Mouse (Mus musculus) hindbrain, embryonic 12.5 days (tissue): ENCODE data around the gene Cactin. TPM values are rescaled to one million over a fixed set of nuclear protein-coding genes. Genes with fewer than 3 reads are reported as not detected.

ENCODE experiments used
- ATAC-seq: fragments of 200-750 bp; cut with Nextera tagmentation; 2 replicates; pipeline ENCODE4 v1.8.0; 2017; ENCODE audit warnings: moderate TSS enrichment; ENCODE audit not compliant: low FRiP score
- H3K27ac ChIP-seq: fragments of 300-500 bp; sonication (generic); 2 replicates; pipeline ENCODE4 v1.5.1; 2016; ENCODE audit warnings: mild to moderate bottlenecking
- H3K27me3 ChIP-seq: fragments of 300-500 bp; sonication (generic); 2 replicates; pipeline ENCODE4 v1.6.1; 2016; ENCODE audit warnings: mild to moderate bottlenecking
- H3K36me3 ChIP-seq: fragments of 300-500 bp; sonication (generic); 2 replicates; pipeline ENCODE4 v1.6.1; 2016; ENCODE audit warnings: mild to moderate bottlenecking
- H3K4me1 ChIP-seq: fragments of 300-500 bp; sonication (generic); 2 replicates; pipeline ENCODE4 v1.6.1; 2016
- H3K4me2 ChIP-seq: fragments of 300-500 bp; sonication (generic); replicated peaks from 2 replicates; pipeline ENCODE4 v1.6.1; 2016; ENCODE audit warnings: mild to moderate bottlenecking
- H3K4me3 ChIP-seq: fragments of 300-500 bp; sonication (generic); 2 replicates; pipeline ENCODE4 v1.5.1; 2016; ENCODE audit warnings: mild to moderate bottlenecking
- H3K9ac ChIP-seq: fragments of 300-500 bp; sonication (generic); 2 replicates; pipeline ENCODE4 v1.6.1; 2016; ENCODE audit warnings: mild to moderate bottlenecking, moderate library complexity
- H3K9me3 ChIP-seq: fragments of 300-500 bp; sonication (generic); replicated peaks from 2 replicates; pipeline ENCODE4 v1.6.1; 2016; ENCODE audit warnings: mild to moderate bottlenecking
- WGBS: fragments of 180-500 bp; shearing (Covaris S2); methylation state at CpG from one replicate; pipeline ENCODE4 v1.1.7; 2016; 5-methylcytosine and 5-hydroxymethylcytosine counted together
- microRNA-seq: library from miRNA; unstranded; fragments of <30 nt; microRNA quantifications from one replicate; pipeline ENCODE4, GENCODE M21; 2017
- polyA plus RNA-seq: library from polyadenylated mRNA; unstranded; fragments of >200 nt; fragmentation: Nextera tagmentation; extraction: Ambion mirVana; gene quantifications from 2 replicates; pipeline ENCODE4 v1.2.1, GENCODE M21; 2016

Cactin gene
- polyA plus RNA-seq, 1 experiment from 2014 or later, result 53.3 TPM

GRCm38 (mm10) chr10:81363436-81364346 is 42.8 kb downstream of the Cactin start:
- Histone ChIP-seq H3K4me1 (peaks cover 56% of the 10 kb centered on the region), H3K27ac (no peak overlapping the region), H3K9ac (peak overlapping the region; percentile 40), H3K4me3 (peak overlapping the region; percentile 29), H3K9me3 (no peaks in the 10 kb centered on the region), H3K36me3 (peaks cover 26% of the 10 kb centered on the region), H3K4me2 (peak overlapping the region; percentile 56), H3K27me3 (peaks cover 37% of the 10 kb centered on the region)
- ATAC-seq, result 0 out of 2 replicates have a peak, but pooled peaks have one; percentile 20
- WGBS, result 12% methylated on average over 54 of the region's 54 CpGs

DNA sequence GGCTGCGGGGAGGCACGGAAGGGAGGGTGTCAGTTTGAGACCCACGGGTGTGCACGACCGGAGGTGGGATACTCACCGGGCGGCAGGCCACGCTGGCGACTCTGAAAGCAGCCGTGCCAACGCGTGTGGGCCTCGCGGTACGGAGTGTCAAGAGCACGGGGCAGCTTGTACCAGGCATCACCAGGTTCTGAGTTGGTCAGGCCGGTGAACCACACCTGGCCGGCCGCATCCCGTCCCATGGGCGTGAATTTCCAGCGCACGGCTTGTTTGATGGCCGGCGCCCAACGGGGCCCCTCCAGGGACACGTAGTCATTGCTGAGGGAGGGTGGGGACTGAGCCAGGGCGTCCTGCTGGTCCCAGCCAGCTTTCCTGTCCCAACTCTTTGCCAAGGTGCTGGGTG is 43.8 kb downstream of the Cactin start:
- peaks cover 37% of the 10 kb centered on the region for H3K27me3 ChIP-seq
- H3K4me1 ChIP-seq, result peaks cover 51% of the 10 kb centered on the region
- peak overlapping the region; percentile 10 for H3K9ac ChIP-seq

DNA sequence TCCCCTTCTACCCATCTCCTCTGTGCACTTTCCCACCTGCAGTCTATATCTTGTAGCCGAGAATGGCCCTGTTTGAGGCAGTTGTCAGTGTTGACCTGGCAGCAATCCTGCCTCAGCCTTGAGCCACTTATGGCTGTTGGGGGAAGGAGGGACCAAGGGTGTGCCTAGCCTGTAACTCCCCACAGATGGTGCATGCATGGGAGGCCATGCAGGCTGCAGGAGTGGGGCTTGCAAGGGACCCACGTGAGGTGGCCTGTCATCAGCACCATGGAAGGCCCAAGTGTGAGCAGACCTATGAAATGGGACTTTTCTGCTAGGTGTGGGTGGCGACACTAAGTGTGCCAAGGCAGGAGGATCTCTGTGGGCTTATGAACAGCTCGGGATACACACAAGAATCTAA is 44.2 kb downstream of the Cactin start:
- Histone ChIP-seq H3K9me3 (no peaks in the 10 kb centered on the region), H3K4me3 (0 out of 2 replicates have a peak overlapping the region, but pooled peaks have one; percentile 29), H3K27me3 (peaks cover 34% of the 10 kb centered on the region), H3K4me2 (peak overlapping the region; percentile 56; the same call in 1 of the 2 replicates), H3K36me3 (peaks cover 40% of the 10 kb centered on the region), H3K4me1 (peaks cover 49% of the 10 kb centered on the region), H3K9ac (no peak overlapping the region; the same call in 1 of the 2 replicates), H3K27ac (no peak overlapping the region)
- no peak for ATAC-seq
- 32% methylated on average over 4 of the region's 4 CpGs for WGBS

More for the DNA sequence above, 43.8 kb downstream of the Cactin start:
- WGBS, result 7% methylated on average over 28 of the region's 28 CpGs
- peak overlapping the region; percentile 56 for H3K4me2 ChIP-seq
- H3K4me3 ChIP-seq, result peak overlapping the region; percentile 29
- ATAC-seq, result no peak
- H3K36me3 ChIP-seq, result peaks cover 36% of the 10 kb centered on the region
- H3K9me3 ChIP-seq, result no peaks in the 10 kb centered on the region
- no peak overlapping the region for H3K27ac ChIP-seq

GRCm38 (mm10) chr10:81365672-81366476 is 45.0 kb downstream of the Cactin start, which contains the start of gene 4930404N11Rik:
4930404N11Rik (minus strand) TSS chr10:81365816.
- H3K27me3 ChIP-seq, result peaks cover 33% of the 10 kb centered on the region
- peak within 1 kb of the TSS; percentile 29 for H3K4me3 ChIP-seq
- peak; percentile 38 for ATAC-seq
- 16% methylated on average over 12 of the region's 12 CpGs for WGBS
- peak within 1 kb of the TSS; percentile 56 for H3K4me2 ChIP-seq
- H3K4me1 ChIP-seq, result peaks cover 44% of the 10 kb centered on the region
- peak within 1 kb of the TSS; percentile 40 for H3K27ac ChIP-seq
- H3K9me3 ChIP-seq, result no peaks in the 10 kb centered on the region
- H3K9ac ChIP-seq, result peak within 1 kb of the TSS; percentile 10
- H3K36me3 ChIP-seq, result peaks cover 48% of the 10 kb centered on the region

GRCm38 (mm10) chr10:81366477-81367206 is 45.7 kb downstream of the Cactin start:
- peaks cover 33% of the 10 kb centered on the region for H3K27me3 ChIP-seq
- H3K4me2 ChIP-seq, result no peak overlapping the region
- H3K27ac ChIP-seq, result peak overlapping the region; percentile 40
- H3K4me3 ChIP-seq, result no peak overlapping the region
- peaks cover 39% of the 10 kb centered on the region for H3K4me1 ChIP-seq
- 72% methylated on average over 6 of the region's 6 CpGs for WGBS
- no peak overlapping the region for H3K9ac ChIP-seq
- no peaks in the 10 kb centered on the region for H3K9me3 ChIP-seq
- ATAC-seq, result no peak
- peaks cover 55% of the 10 kb centered on the region for H3K36me3 ChIP-seq

- Histone ChIP-seq H3K36me3 (peaks cover 59% of the 10 kb centered on the region), H3K4me3 (no peak overlapping the region), H3K9ac (no peak overlapping the region), H3K9me3 (no peaks in the 10 kb centered on the region), H3K27ac (0 out of 2 replicates have a peak overlapping the region, but pooled peaks have one; percentile 40), H3K4me1 (peaks cover 39% of the 10 kb centered on the region), H3K4me2 (no peak overlapping the region), H3K27me3 (peaks cover 33% of the 10 kb centered on the region)
- WGBS, result 68% methylated on average over 6 of the region's 6 CpGs
- no peak for ATAC-seq
Measured at GRCm38 (mm10) chr10:81367207-81367495, 46.2 kb downstream of the Cactin start.

DNA sequence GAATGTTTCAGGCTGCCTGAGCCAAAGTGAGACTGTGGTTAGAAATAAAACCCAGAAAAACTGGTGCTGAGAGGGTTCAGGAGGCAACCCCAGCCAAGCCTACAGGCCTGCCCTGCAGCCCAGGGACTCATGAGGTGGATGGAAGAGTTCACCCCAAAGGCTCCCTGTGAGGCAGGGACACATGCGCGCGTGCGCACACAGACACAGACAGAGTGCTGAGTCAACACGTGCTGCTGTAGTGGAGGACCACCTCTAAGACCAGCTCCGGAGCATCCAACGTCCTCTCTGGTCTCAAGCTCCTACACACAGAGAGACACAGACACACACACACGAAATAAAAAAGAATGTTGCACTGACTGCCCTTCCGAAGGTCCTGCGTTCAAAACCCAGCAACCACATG is 54.4 kb downstream of the Cactin start:
- no peak overlapping the region for H3K4me3 ChIP-seq
- no peaks in the 10 kb centered on the region for H3K27me3 ChIP-seq
- peaks cover 48% of the 10 kb centered on the region for H3K36me3 ChIP-seq
- H3K9ac ChIP-seq, result no peak overlapping the region
- peaks cover 29% of the 10 kb centered on the region for H3K4me1 ChIP-seq
- no peak overlapping the region for H3K4me2 ChIP-seq
- H3K9me3 ChIP-seq, result no peaks in the 10 kb centered on the region
- ATAC-seq, result no peak
- H3K27ac ChIP-seq, result no peak overlapping the region
- 93% methylated on average over 10 of the region's 10 CpGs for WGBS

Small RNA genes within 50 kb of the gene (microRNA-seq; reads per million reads assigned to microRNA genes)
- gene Mir3057, result 13.8 reads per million, percentile 25 among the genes with 10 or more reads in this experiment

Other genes with a start within 250 kb of the Cactin start
- 0.12 and 0.46 TPM in 2 replicates for gene Creb3l3, start 222.2 kb upstream of the Cactin start, polyA plus RNA-seq
- 223 and 232 TPM in 2 replicates for gene Map2k2, start 215.2 kb upstream of the Cactin start, polyA plus RNA-seq
- gene Zbtb7a, start 185.9 kb upstream of the Cactin start, polyA plus RNA-seq, result 17.7 and 18.2 TPM in 2 replicates
- gene Pias4, start 153.2 kb upstream of the Cactin start, polyA plus RNA-seq, result 56.7 and 59.2 TPM in 2 replicates
- 539 TPM in 2 replicates for gene Eef2, start 144.5 kb upstream of the Cactin start, polyA plus RNA-seq
- gene Dapk3, start 138.1 kb upstream of the Cactin start, polyA plus RNA-seq, result 86.4 and 94.5 TPM in 2 replicates
- not detected in 2 replicates for gene 4930442H23Rik, start 137.3 kb upstream of the Cactin start, polyA plus RNA-seq
- not detected in 2 replicates for gene Nmrk2, start 119.1 kb upstream of the Cactin start, polyA plus RNA-seq
- gene Atcay, start 90.3 kb upstream of the Cactin start, polyA plus RNA-seq, result 33.7 and 36.8 TPM in 2 replicates
- gene Zfr2, start 87.9 kb upstream of the Cactin start, polyA plus RNA-seq, result 14.0 and 15.6 TPM in 2 replicates
- gene Matk, start 68.2 kb upstream of the Cactin start, polyA plus RNA-seq, result 6.3 and 6.8 TPM in 2 replicates
- gene Mrpl54, start 54.2 kb upstream of the Cactin start, polyA plus RNA-seq, result 142 and 155 TPM in 2 replicates
- 36.9 and 38.1 TPM in 2 replicates for gene Apba3, start 54.1 kb upstream of the Cactin start, polyA plus RNA-seq
- 5.4 and 6.8 TPM in 2 replicates for gene Tjp3, start 29.5 kb upstream of the Cactin start, polyA plus RNA-seq
- gene Pip5k1c, start 28.1 kb upstream of the Cactin start, polyA plus RNA-seq, result 97.3 and 103 TPM in 2 replicates
- gene Tbxa2r, start 7.6 kb downstream of the Cactin start, polyA plus RNA-seq, result 2.7 and 3.1 TPM in 2 replicates
- not detected in 2 replicates for gene Gipc3, start 22.2 kb downstream of the Cactin start, polyA plus RNA-seq
- 92.0 and 93.4 TPM in 2 replicates for gene Hmg20b, start 29.4 kb downstream of the Cactin start, polyA plus RNA-seq
- 11.4 and 12.9 TPM in 2 replicates for gene Mfsd12, start 36.4 kb downstream of the Cactin start, polyA plus RNA-seq
- 0.52 and 0.88 TPM in 2 replicates for gene 4930404N11Rik, start 44.7 kb downstream of the Cactin start, polyA plus RNA-seq
- gene Fzr1, start 57.4 kb downstream of the Cactin start, polyA plus RNA-seq, result 132 and 134 TPM in 2 replicates
- 62.7 and 67.5 TPM in 2 replicates for gene Dohh, start 63.3 kb downstream of the Cactin start, polyA plus RNA-seq
- gene Gm48551, start 63.4 kb downstream of the Cactin start, polyA plus RNA-seq, result 5.7 and 5.9 TPM in 2 replicates
- gene Gm48552, start 67.9 kb downstream of the Cactin start, polyA plus RNA-seq, result 1.1 and 2.4 TPM in 2 replicates
- gene Smim24, start 71.9 kb downstream of the Cactin start, polyA plus RNA-seq, result 1.9 and 2.7 TPM in 2 replicates
- gene Nfic, start 134.5 kb downstream of the Cactin start, polyA plus RNA-seq, result 30.9 and 31.5 TPM in 2 replicates
- gene Celf5, start 161.6 kb downstream of the Cactin start, polyA plus RNA-seq, result 37.1 and 41.3 TPM in 2 replicates
- 75.1 and 79.5 TPM in 2 replicates for gene Ncln, start 175.3 kb downstream of the Cactin start, polyA plus RNA-seq
- gene S1pr4, start 179.0 kb downstream of the Cactin start, polyA plus RNA-seq, result 0.52 and 0.65 TPM in 2 replicates
- gene Gna15, start 203.1 kb downstream of the Cactin start, polyA plus RNA-seq, result 0.75 and 0.82 TPM in 2 replicates
- 75.2 and 76.3 TPM in 2 replicates for gene Gna11, start 224.1 kb downstream of the Cactin start, polyA plus RNA-seq
- gene Aes, start 238.4 kb downstream of the Cactin start, polyA plus RNA-seq, result 476 and 504 TPM in 2 replicates